Mouse (Mus musculus): Measurements from ENCODE around the gene Laptm5. TPM values are rescaled to one million over a fixed set of nuclear protein-coding genes. Genes with fewer than 3 reads are reported as not detected.

Laptm5 gene
- total and polyA plus RNA-seq, 2 experiments from 2014 or later: 25.5 to 34.3 TPM

DNA sequence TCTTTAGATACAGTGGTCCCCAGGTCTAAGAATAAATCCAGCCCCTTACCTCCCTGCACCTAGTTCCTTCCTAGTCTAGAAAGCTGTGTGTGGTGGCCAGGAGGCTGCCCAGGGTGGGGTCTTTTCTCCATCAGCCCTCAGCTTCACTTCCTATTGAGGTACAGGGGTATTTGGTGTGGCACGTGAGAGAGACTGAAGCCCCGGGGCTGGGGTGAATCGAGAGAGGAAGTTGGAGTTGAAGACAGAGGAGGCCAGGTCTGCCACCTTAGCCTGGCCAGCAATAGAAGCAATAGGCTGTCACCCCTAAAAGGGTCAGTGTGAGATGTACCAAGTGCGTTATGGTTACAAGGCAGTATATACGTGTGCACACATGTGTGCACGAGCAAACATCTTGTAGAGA is 7.0 kb upstream of the Laptm5 start:
- H3K9ac ChIP-seq: no peak overlapping the region

DNA sequence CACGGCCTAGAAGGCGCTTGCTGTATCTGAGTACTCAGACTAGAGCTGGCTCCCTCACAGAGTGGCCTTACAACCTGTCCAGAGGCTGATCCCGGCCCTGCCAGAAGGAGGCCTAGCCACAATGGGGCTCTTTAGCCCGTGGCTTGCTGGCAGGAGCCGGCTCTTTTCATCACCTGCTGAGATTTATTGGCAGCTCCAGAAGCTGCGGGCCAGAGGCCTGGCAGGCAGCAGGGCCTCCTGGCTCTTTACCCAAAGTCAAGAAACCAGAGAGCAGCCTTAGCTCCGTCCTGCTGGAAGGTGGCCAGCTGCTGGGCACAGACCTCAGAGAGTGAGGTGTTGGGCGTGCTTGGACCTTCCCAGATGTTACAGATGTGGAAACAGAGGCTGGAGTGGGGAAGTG is 6.6 kb upstream of the Laptm5 start:
- no peak for DNase-seq
- Histone ChIP-seq H3K27me3 (ENCODE audit: insufficient read depth, low read length) (no peaks in the 10 kb centered on the region), H3K27ac (ENCODE audit: low read depth, low read length) (no peak overlapping the region), H3K9me3 (ENCODE audit: low read length) (no peaks in the 10 kb centered on the region), H3K9ac (no peak overlapping the region), H3K36me3 (ENCODE audit: insufficient read depth) (no peaks in the 10 kb centered on the region), H3K4me2 (ENCODE audit: low read depth) (no peak overlapping the region), H3K4me3 (ENCODE audit: low read depth, low read length) (no peak overlapping the region), H3K4me1 (ENCODE audit: insufficient read depth) (no peaks in the 10 kb centered on the region)
- WGBS: 24% methylated on average over 8 of the region's 8 CpGs
- TF ChIP-seq CTCF (IDR thresholded peaks at IDR 0.05; ENCODE audit: low read depth): no peak
- peak; percentile 23; the same call in 1 of the 2 replicates for ATAC-seq

More for the DNA sequence above, 7.0 kb upstream of the Laptm5 start:
- H3K27me3 ChIP-seq (ENCODE audit: insufficient read depth, low read length): no peaks in the 10 kb centered on the region
- H3K27ac ChIP-seq (ENCODE audit: low read depth, low read length): no peak overlapping the region
- TF ChIP-seq CTCF (IDR thresholded peaks at IDR 0.05; ENCODE audit: low read depth): no peak
- DNase-seq (no peak), ATAC-seq (no peak)
- 79% methylated on average over 6 of the region's 6 CpGs for WGBS
- no peaks in the 10 kb centered on the region for H3K4me1 ChIP-seq (ENCODE audit: insufficient read depth)
- H3K4me3 ChIP-seq (ENCODE audit: low read depth, low read length): no peak overlapping the region
- no peak overlapping the region for H3K4me2 ChIP-seq (ENCODE audit: low read depth)
- no peaks in the 10 kb centered on the region for H3K36me3 ChIP-seq (ENCODE audit: insufficient read depth)
- no peaks in the 10 kb centered on the region for H3K9me3 ChIP-seq (ENCODE audit: low read length)

DNA sequence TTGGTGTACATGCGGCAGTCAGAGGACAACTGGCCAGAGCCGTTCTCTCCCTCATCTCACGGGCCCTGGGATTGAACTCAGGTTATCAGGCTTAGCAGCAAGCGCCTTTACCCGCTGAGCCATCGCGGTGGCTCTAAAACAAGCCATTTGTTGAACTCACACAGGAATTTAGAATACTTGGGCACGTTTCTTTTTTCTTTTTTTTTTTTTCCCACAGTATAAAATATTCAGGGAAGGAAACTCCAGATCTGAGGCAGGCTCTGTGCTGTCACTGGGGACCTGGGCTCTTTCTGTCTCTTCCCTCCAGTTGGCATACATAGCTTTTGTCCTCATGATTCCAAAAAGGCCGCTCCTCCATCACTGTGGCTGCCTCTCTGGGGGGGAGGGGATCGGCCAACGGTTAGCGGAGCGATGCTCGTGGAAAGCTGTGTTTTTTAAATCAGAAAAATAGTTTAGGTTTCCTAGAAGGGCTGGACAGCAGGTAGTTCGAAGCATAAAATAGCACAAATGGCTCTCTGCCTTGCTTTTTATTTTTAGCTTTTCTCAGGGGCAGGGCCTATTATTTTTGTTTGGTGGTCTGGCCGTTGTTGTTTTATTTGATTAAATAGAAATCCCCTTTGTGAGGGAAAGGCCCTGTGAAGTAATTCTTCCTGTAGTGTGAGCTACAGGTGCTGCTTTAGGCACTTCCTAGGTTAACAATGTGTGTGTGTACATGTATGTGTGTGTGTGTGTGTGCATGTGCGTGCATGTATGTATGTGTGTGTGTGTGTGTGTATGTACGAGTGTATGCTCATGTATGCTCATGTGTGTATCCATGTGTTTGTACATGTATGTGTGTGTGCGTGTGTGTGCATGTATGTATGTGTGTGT is 5.5 kb upstream of the Laptm5 start:
- Histone ChIP-seq H3K4me3 (ENCODE audit: low read depth, low read length) (no peak overlapping the region), H3K9ac (no peak overlapping the region), H3K9me3 (ENCODE audit: low read length) (no peaks in the 10 kb centered on the region), H3K36me3 (ENCODE audit: insufficient read depth) (no peaks in the 10 kb centered on the region), H3K27me3 (ENCODE audit: insufficient read depth, low read length) (no peaks in the 10 kb centered on the region), H3K4me1 (ENCODE audit: insufficient read depth) (no peaks in the 10 kb centered on the region), H3K27ac (ENCODE audit: low read depth, low read length) (no peak overlapping the region), H3K4me2 (ENCODE audit: low read depth) (no peak overlapping the region)
- TF ChIP-seq CTCF (IDR thresholded peaks at IDR 0.05; ENCODE audit: low read depth): no peak
- 71% methylated on average over 19 of the region's 19 CpGs for WGBS
- DNase-seq: no peak
- no peak for ATAC-seq

DNA sequence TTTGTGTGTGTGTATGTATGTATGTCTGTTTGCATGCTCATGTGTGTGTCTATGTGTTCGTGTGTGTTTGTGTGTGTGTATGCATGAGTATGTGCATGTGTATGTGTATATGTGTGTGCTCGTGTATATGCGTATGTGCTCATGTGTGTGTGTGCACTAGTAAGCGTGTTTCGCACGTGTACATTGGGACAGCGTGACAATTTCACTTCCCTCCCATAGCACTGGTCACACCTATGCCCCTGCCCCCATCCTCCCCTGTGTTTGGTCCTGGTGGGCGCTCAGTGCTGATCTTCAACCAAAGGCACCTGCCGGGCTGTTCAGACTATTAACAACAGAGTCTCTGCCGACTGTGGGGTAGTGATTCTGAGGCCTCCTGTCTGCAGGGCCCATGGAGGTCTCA is 4.8 kb upstream of the Laptm5 start:
- no peak for ATAC-seq

DNA sequence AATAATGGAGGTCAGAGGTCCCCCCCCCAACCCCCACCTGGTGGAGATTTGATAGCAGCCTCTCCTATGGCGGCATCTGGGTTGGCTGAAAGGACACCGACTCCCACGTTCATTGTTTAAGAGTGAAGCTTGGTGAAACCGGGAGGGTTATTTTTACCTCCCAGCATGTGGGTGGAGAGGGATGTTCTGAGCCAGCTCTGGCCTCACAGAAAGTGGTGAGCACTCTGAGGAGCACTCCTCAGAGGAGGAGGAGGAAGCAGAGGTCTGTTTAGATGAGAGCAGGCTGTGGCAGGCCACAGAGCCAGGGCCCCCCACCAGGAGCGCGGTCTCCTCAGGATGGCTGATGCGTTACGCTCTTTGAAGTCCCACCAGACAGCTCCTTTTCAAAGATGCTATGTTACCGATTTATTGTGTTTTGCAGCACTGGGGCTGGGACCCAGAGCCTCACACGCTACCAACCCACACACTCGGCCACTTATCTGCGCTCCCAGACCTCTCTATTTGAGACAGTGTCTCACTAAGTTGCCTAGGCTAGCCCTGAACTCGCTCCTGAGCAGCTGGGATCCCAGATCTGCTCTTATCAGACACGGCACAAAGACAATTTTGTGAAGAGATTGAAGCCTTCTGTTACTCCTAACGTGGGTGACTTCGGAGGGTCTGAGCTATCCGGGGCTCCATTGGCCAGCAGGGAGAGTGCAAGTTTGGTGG is 3.6 kb upstream of the Laptm5 start:
- H3K9ac ChIP-seq: no peak overlapping the region
- H3K9me3 ChIP-seq (ENCODE audit: low read length): no peaks in the 10 kb centered on the region
- WGBS: 61% methylated on average over 17 of the region's 17 CpGs
- no peak overlapping the region for H3K27ac ChIP-seq (ENCODE audit: low read depth, low read length)
- ATAC-seq: no peak
- no peaks in the 10 kb centered on the region for H3K27me3 ChIP-seq (ENCODE audit: insufficient read depth, low read length)
- H3K36me3 ChIP-seq (ENCODE audit: insufficient read depth): no peaks in the 10 kb centered on the region
- H3K4me2 ChIP-seq (ENCODE audit: low read depth): no peak overlapping the region
- H3K4me1 ChIP-seq (ENCODE audit: insufficient read depth): no peaks in the 10 kb centered on the region
- no peak for DNase-seq
- no peak overlapping the region for H3K4me3 ChIP-seq (ENCODE audit: low read depth, low read length)
- TF ChIP-seq CTCF (IDR thresholded peaks at IDR 0.05; ENCODE audit: low read depth): no peak

More for the DNA sequence above, 4.8 kb upstream of the Laptm5 start:
- TF ChIP-seq CTCF (IDR thresholded peaks at IDR 0.05; ENCODE audit: low read depth): no peak
- H3K4me2 ChIP-seq (ENCODE audit: low read depth): no peak overlapping the region
- no peak overlapping the region for H3K27ac ChIP-seq (ENCODE audit: low read depth, low read length)
- 89% methylated on average over 10 of the region's 10 CpGs for WGBS
- no peak overlapping the region for H3K9ac ChIP-seq
- H3K4me1 ChIP-seq (ENCODE audit: insufficient read depth): no peaks in the 10 kb centered on the region
- H3K9me3 ChIP-seq (ENCODE audit: low read length): no peaks in the 10 kb centered on the region
- H3K27me3 ChIP-seq (ENCODE audit: insufficient read depth, low read length): no peaks in the 10 kb centered on the region
- DNase-seq: no peak
- no peak overlapping the region for H3K4me3 ChIP-seq (ENCODE audit: low read depth, low read length)
- H3K36me3 ChIP-seq (ENCODE audit: insufficient read depth): no peaks in the 10 kb centered on the region

DNA sequence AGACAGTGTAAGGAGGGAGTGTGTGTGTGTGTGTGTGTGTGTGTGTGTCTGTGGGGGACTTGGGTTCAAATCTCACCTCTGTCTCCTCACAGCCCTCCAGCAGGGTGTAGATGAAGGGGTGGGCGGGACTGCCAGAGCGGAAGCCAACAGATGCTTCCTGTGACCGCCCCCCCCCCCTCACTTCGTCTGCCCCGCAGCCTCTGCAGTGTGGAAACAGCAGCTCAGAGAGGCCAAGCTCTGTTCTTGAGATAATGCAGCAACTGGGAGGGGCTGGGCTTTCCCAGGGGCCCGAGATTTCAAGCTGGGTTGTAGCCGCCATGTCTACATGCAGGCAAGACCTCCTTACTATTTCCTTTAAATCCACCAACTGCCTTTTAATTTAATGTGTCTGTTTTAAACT is 2.3 kb upstream of the Laptm5 start:
- Histone ChIP-seq H3K27ac (ENCODE audit: low read depth, low read length) (no peak overlapping the region), H3K36me3 (ENCODE audit: insufficient read depth) (no peaks in the 10 kb centered on the region), H3K4me3 (ENCODE audit: low read depth, low read length) (no peak overlapping the region), H3K9ac (no peak overlapping the region), H3K4me2 (ENCODE audit: low read depth) (no peak overlapping the region), H3K9me3 (ENCODE audit: low read length) (no peaks in the 10 kb centered on the region), H3K4me1 (ENCODE audit: insufficient read depth) (no peaks in the 10 kb centered on the region), H3K27me3 (ENCODE audit: insufficient read depth, low read length) (no peaks in the 10 kb centered on the region)
- no peak for DNase-seq
- 48% methylated on average over 7 of the region's 7 CpGs for WGBS
- TF ChIP-seq CTCF (IDR thresholded peaks at IDR 0.05; ENCODE audit: low read depth): no peak
- no peak for ATAC-seq

DNA sequence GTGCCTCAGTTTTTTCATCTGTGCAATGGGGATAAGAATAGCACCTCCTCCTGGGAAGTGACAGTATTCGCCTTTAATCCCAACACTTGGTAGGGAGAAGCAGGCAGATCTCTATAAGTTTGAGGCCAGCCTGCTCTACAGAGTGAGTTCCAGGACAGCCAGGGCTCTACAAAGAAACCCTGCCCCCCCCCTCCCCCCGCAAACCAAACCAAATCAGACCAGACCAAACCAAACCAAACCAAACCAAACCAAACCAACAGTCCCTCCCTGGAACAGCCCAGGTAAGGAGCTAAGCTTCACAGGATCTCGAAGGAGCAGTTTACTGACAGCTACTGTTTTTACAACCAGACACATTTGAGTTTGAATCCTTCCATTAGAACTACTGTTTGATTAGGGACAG is 299 bp upstream of the Laptm5 start:
- Histone ChIP-seq H3K9me3 (ENCODE audit: low read length) (no peaks in the 10 kb centered on the region), H3K27ac (ENCODE audit: low read depth, low read length) (no peak overlapping the region), H3K9ac (no peak overlapping the region), H3K4me3 (ENCODE audit: low read depth, low read length) (no peak overlapping the region), H3K27me3 (ENCODE audit: insufficient read depth, low read length) (no peaks in the 10 kb centered on the region), H3K36me3 (ENCODE audit: insufficient read depth) (no peaks in the 10 kb centered on the region), H3K4me2 (ENCODE audit: low read depth) (no peak overlapping the region), H3K4me1 (ENCODE audit: insufficient read depth) (no peaks in the 10 kb centered on the region)
- no peak for TF ChIP-seq CTCF (IDR thresholded peaks at IDR 0.05; ENCODE audit: low read depth)
- 88% methylated on average over 3 of the region's 3 CpGs for WGBS
- DNase-seq (no peak), ATAC-seq (no peak)

Data from forebrain, postnatal 0 days (tissue).